Mouse (Mus musculus) effector memory CD4-positive, alpha-beta T cell, adult 7 months (primary cell): ENCODE results near the gene Fam107a. TPM values are rescaled to one million over a fixed set of nuclear protein-coding genes. Genes with fewer than 3 reads are reported as not detected.

Experiments used
- polyA plus RNA-seq: library from polyadenylated mRNA; unstranded; fragments of 100-300 nt; shearing (Covaris generic); gene quantifications from one replicate; pipeline ENCODE4 v1.2.1, GENCODE M21; 2017

Gene Fam107a
- polyA plus RNA-seq: 0.23 TPM

GRCm38 (mm10) chr14:8317194-8318097 is at the start of gene Fam107a:
Gene Fam107a (minus strand): TSS chr14:8318023.

GRCm38 (mm10) chr14:8259166-8259565 is 58.7 kb downstream of the Fam107a start, which contains the start of gene Acox2:
Gene Acox2 (minus strand): TSS chr14:8259353.

Other genes with a start within 250 kb of the Fam107a start
- gene Rpp14, start 237.7 kb downstream of the Fam107a start, polyA plus RNA-seq: 27.8 TPM
- 53.0 TPM for gene Pxk, start 219.8 kb downstream of the Fam107a start, polyA plus RNA-seq
- 149 TPM for gene Pdhb, start 145.0 kb downstream of the Fam107a start, polyA plus RNA-seq
- gene Kctd6, start 103.9 kb downstream of the Fam107a start, polyA plus RNA-seq: 15.5 TPM
- gene Acox2, start 58.7 kb downstream of the Fam107a start, polyA plus RNA-seq: not detected
- 0.30 TPM for gene Oit1, start 60.7 kb upstream of the Fam107a start, polyA plus RNA-seq